Mouse (Mus musculus) testis, adult 2 months (tissue): Measurements from ENCODE around the gene Mettl9.

Experiments used
- CTCF ChIP-seq: fragments of 200-500 bp; IDR thresholded peaks from 2 replicates; pipeline ENCODE4 v1.5.1; 2012; ENCODE audit warnings: low read depth, mild to moderate bottlenecking, inconsistent platforms, low read length, moderate library complexity; ENCODE audit not compliant: control insufficient read depth, insufficient read depth, insufficient replicate concordance
- POLR2A ChIP-seq: fragments of 200-500 bp; IDR thresholded peaks from 2 replicates; pipeline ENCODE4 v1.6.1; 2012; ENCODE audit warnings: low read depth, mild to moderate bottlenecking, inconsistent platforms, low read length, moderate library complexity; ENCODE audit not compliant: control insufficient read depth

- TF ChIP-seq POLR2A (no peak), CTCF (no peak)
Observed at GRCm38 (mm10) chr7:121072506-121072905, 38.3 kb downstream of the Mettl9 start.
